Mouse (Mus musculus) G1E (cell line): ENCODE measurements at regions not wholly inside any gene's neighbourhood (a gene's known extent, or its start where the extent isn't known, plus 50 kb on each side); places are given as distances from the start of the nearest gene placed in this dataset.

Experiments
- ATAC-seq: 2 replicates; pipeline ENCODE4 v1.8.0; 2016; ENCODE audit warnings: mild to moderate bottlenecking; ENCODE audit not compliant: insufficient number of reproducible peaks, poor library complexity, low FRiP score, severe bottlenecking; ENCODE audit errors: extremely low read depth
- DNase-seq: peaks from one replicate; pipeline ENCODE4 v3.0.0; 2012; ENCODE audit warnings: low spot score
- H3K27me3 ChIP-seq: 2 replicates; pipeline ENCODE4 v1.6.1; 2012; ENCODE audit warnings: mild to moderate bottlenecking, low read length, inconsistent platforms; ENCODE audit not compliant: insufficient read depth
- H3K36me3 ChIP-seq: replicated peaks from 2 replicates; pipeline ENCODE3; 2012; ENCODE audit warnings: mild to moderate bottlenecking, inconsistent platforms
- H3K4me1 ChIP-seq: 2 replicates; pipeline ENCODE4 v1.6.1; 2012; ENCODE audit warnings: low read depth, low read length, inconsistent platforms, mixed read lengths; ENCODE audit not compliant: insufficient read depth
- H3K4me3 ChIP-seq: 2 replicates; pipeline ENCODE4 v1.5.1; 2012; ENCODE audit warnings: low read depth, mild to moderate bottlenecking, inconsistent platforms, low read length, moderate library complexity, mixed read lengths
- H3K9me3 ChIP-seq: replicated peaks from 2 replicates; pipeline ENCODE4 v1.6.1; 2012; ENCODE audit warnings: inconsistent platforms
- CTCF ChIP-seq: IDR thresholded peaks from 2 replicates; pipeline ENCODE4 v1.5.1; 2012; ENCODE audit warnings: low read depth, low read length, inconsistent platforms, mixed read lengths
- GATA1 ChIP-seq: IDR thresholded peaks from 2 replicates; pipeline ENCODE4 v1.6.1; 2012; ENCODE audit warnings: borderline replicate concordance, low read length, inconsistent platforms, mixed read lengths
- GATA2 ChIP-seq: IDR thresholded peaks from 2 replicates; pipeline ENCODE4 v1.6.1; 2012; ENCODE audit warnings: low read depth, low read length, inconsistent platforms, borderline replicate concordance
- POLR2AphosphoS5 ChIP-seq: IDR thresholded peaks from 2 replicates; pipeline ENCODE4 v1.6.1; 2012; ENCODE audit warnings: low read depth, low read length, inconsistent platforms; ENCODE audit not compliant: insufficient replicate concordance
- TAL1 ChIP-seq: conservative IDR thresholded peaks from 2 replicates; pipeline ENCODE4 v1.6.1; 2012; ENCODE audit warnings: low read depth, low read length, inconsistent platforms, mixed read lengths

GRCm38 (mm10) chr1:33098062-33098461 is 551.0 kb upstream of the Gm5415 start:
- Histone ChIP-seq H3K9me3 (no peaks in the 10 kb centered on the region), H3K4me1 (no peaks in the 10 kb centered on the region), H3K27me3 (peaks cover 2% of the 10 kb centered on the region; the same call in 1 of the 2 replicates), H3K36me3 (no peaks in the 10 kb centered on the region), H3K4me3 (no peak overlapping the region)
- DNase-seq (no peak), ATAC-seq (no peak)
- TF ChIP-seq POLR2AphosphoS5 = no peak
- no peak for TF ChIP-seq GATA1
- no peak for TF ChIP-seq CTCF
- TF ChIP-seq TAL1 = no peak
- TF ChIP-seq GATA2 = no peak

DNA sequence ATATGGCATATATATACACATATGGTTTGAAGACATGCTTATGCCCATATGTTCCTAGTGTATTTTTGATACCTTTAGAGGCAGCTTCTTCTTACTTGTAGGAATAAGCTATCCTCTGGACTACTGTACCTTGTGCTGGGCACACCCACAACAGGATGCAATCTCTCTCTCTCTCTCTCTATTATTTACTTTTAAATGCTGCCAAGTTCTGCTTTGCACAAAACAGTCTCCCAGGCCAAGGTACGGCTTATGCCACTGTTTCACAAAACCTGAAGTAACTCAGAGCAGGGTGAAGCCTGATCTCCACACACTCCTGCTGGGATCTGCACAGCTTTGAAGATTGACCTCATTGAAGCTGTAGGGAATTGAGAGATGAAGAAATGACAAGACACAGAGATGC is 549.8 kb upstream of the Gm5415 start:
- no peak for DNase-seq

DNA sequence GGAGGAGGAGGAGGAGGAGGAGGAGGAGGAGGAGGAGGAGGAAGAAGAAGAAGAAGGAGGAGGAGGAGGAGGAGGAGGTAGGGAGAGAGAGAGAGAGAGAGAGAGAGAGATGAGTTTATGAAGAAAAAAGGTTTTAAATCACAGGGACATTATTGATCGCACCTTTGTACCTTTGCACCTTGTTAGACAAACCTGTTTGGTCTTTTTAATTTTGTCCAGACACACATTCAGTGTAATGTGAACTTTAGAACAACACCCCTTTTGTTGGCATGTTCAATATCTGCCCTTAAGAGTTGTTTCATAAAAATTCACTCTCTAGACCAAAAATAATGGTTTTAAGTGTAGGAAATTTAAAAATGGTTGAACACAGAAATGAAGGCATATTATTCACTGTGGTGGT is 527.5 kb upstream of the Gm5415 start:
- H3K9me3 ChIP-seq = no peaks in the 10 kb centered on the region
- H3K4me3 ChIP-seq = no peak overlapping the region
- no peak for ATAC-seq
- no peak for DNase-seq
- H3K27me3 ChIP-seq = no peaks in the 10 kb centered on the region
- no peaks in the 10 kb centered on the region for H3K4me1 ChIP-seq
- TF ChIP-seq GATA2 (no peak), POLR2AphosphoS5 (no peak), CTCF (no peak), TAL1 (no peak), GATA1 (no peak)
- H3K36me3 ChIP-seq = no peaks in the 10 kb centered on the region

More for the DNA sequence above, 549.8 kb upstream of the Gm5415 start:
- Histone ChIP-seq H3K9me3 (no peaks in the 10 kb centered on the region), H3K4me3 (no peak overlapping the region), H3K27me3 (no peaks in the 10 kb centered on the region), H3K4me1 (no peaks in the 10 kb centered on the region), H3K36me3 (no peaks in the 10 kb centered on the region)
- ATAC-seq = no peak
- TF ChIP-seq POLR2AphosphoS5 = no peak
- no peak for TF ChIP-seq GATA2
- no peak for TF ChIP-seq CTCF
- no peak for TF ChIP-seq TAL1
- no peak for TF ChIP-seq GATA1

- Histone ChIP-seq H3K36me3 (no peaks in the 10 kb centered on the region), H3K9me3 (no peaks in the 10 kb centered on the region), H3K4me1 (no peaks in the 10 kb centered on the region), H3K27me3 (no peaks in the 10 kb centered on the region), H3K4me3 (no peak overlapping the region)
- ATAC-seq (no peak), DNase-seq (no peak)
- TF ChIP-seq CTCF (no peak), GATA1 (no peak), GATA2 (no peak), TAL1 (no peak), POLR2AphosphoS5 (no peak)
These were observed 510.9 kb upstream of the Gm5415 start for GRCm38 (mm10) chr1:33058010-33058409.

DNA sequence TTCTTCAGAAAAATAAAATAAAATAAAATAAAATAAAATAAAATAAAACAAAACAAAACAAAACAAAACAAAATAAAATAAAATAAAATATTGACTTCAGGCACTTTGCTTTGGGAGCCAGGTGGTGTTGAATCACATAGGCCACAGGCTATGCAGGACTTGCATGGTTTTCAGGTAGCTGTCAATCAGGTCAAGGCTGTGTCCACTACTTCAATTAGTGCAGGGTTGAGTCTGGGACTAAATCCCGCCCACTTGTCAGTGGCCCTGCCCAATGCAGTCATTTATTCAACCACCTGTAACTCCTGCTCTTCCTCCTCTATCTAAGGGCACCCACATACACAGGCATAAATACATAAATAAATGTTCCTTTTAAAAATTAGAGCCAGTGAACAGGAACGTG is 497.3 kb upstream of the Gm5415 start:
- ATAC-seq (no peak), DNase-seq (no peak)
- Histone ChIP-seq H3K4me3 (no peak overlapping the region), H3K27me3 (no peaks in the 10 kb centered on the region), H3K4me1 (no peaks in the 10 kb centered on the region), H3K9me3 (no peaks in the 10 kb centered on the region), H3K36me3 (no peaks in the 10 kb centered on the region)
- TF ChIP-seq GATA1 (no peak), GATA2 (no peak), TAL1 (no peak), CTCF (no peak)

GRCm38 (mm10) chr1:33042424-33042823 is 495.3 kb upstream of the Gm5415 start:
- H3K36me3 ChIP-seq = no peaks in the 10 kb centered on the region
- H3K4me1 ChIP-seq = no peaks in the 10 kb centered on the region
- no peak for ATAC-seq
- no peaks in the 10 kb centered on the region for H3K9me3 ChIP-seq
- TF ChIP-seq GATA2 = no peak
- TF ChIP-seq POLR2AphosphoS5 = no peak
- TF ChIP-seq TAL1 = no peak
- no peak for TF ChIP-seq GATA1
- TF ChIP-seq CTCF = no peak
- no peak for DNase-seq
- H3K27me3 ChIP-seq = no peaks in the 10 kb centered on the region
- no peak overlapping the region for H3K4me3 ChIP-seq

- no peaks in the 10 kb centered on the region for H3K27me3 ChIP-seq
- ATAC-seq = no peak
- TF ChIP-seq GATA2 = no peak
- TF ChIP-seq TAL1 = no peak
- TF ChIP-seq GATA1 = no peak
- H3K9me3 ChIP-seq = no peaks in the 10 kb centered on the region
- H3K4me3 ChIP-seq = no peak overlapping the region
- DNase-seq = no peak
- no peaks in the 10 kb centered on the region for H3K36me3 ChIP-seq
- no peaks in the 10 kb centered on the region for H3K4me1 ChIP-seq
These were observed 493.6 kb upstream of the Gm5415 start for GRCm38 (mm10) chr1:33040740-33041139.
